Mouse (Mus musculus): ENCODE results near the gene Casz1. TPM values are rescaled to one million over a fixed set of nuclear protein-coding genes. Genes with fewer than 3 reads are reported as not detected.

Casz1 gene
- polyA plus RNA-seq, 1 experiment from 2014 or later, result 7.6 TPM

DNA sequence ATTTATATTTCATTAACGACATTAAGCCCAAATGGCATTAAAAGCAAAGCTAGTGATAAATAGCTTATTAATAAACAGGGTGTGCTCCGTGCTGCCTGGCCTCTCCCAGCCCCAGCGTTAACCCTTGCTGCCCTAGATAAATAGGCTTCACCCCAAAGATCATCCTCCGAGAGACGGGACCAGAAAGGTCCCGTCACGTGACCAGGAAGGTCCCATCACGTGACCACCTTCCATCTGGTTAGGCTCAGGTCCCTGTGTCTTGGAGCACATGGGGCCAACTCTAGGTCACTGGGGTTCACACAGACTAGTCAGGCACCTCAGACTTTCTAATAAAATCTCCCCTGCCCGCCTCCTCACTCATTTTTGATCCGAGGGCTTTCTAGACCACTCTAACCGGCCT is 42.5 kb downstream of the Casz1 start:
- ATAC-seq (ENCODE audit: low FRiP score, low TSS enrichment), result no peak
- peak overlapping the region; percentile 5; the same call in 1 of the 2 replicates for H3K4me2 ChIP-seq (replicated peaks; ENCODE audit: low read depth, low read length)
- WGBS, result 67% methylated on average over 11 of the region's 11 CpGs
- no peaks in the 10 kb centered on the region for H3K9me3 ChIP-seq (ENCODE audit: control insufficient read depth, low read length)
- H3K4me1 ChIP-seq (ENCODE audit: control insufficient read depth, insufficient read depth, low read length), result peaks cover 23% of the 10 kb centered on the region
- H3K4me3 ChIP-seq (ENCODE audit: low read length), result no peak overlapping the region
- no peaks in the 10 kb centered on the region for H3K36me3 ChIP-seq (ENCODE audit: control insufficient read depth, insufficient read depth, low read length)
- H3K9ac ChIP-seq (ENCODE audit: low read depth, low read length), result no peak overlapping the region
- no peaks in the 10 kb centered on the region for H3K27me3 ChIP-seq (ENCODE audit: control insufficient read depth, insufficient read depth, low read length)
- no peak overlapping the region for H3K27ac ChIP-seq (ENCODE audit: low read depth, low read length)

DNA sequence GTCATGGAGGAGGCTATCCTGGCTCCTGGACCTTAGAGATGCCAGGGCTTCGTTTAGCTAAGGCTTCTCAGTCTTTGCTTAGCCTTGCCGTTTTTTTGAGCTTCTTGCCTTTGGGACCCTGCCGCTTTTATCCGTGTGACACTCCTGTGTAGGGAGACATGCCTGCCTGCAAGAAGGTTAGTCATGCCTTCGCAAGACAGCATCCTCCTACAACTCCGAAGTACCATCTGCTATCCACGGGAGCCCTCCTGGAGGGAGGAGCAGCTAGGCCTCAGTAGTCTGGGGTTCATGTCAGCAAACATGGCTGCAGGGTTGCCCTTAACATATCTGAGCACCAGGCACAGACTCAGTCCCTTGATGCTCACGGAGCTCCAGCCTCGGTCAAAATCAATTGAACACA is 43.4 kb downstream of the Casz1 start:
- 85% methylated on average over 9 of the region's 9 CpGs for WGBS
- Histone ChIP-seq H3K4me1 (ENCODE audit: control insufficient read depth, insufficient read depth, low read length) (peaks cover 26% of the 10 kb centered on the region), H3K9me3 (ENCODE audit: control insufficient read depth, low read length) (no peaks in the 10 kb centered on the region), H3K4me2 (replicated peaks; ENCODE audit: low read depth, low read length) (no peak overlapping the region), H3K4me3 (ENCODE audit: low read length) (no peak overlapping the region), H3K9ac (ENCODE audit: low read depth, low read length) (no peak overlapping the region), H3K36me3 (ENCODE audit: control insufficient read depth, insufficient read depth, low read length) (no peaks in the 10 kb centered on the region), H3K27ac (ENCODE audit: low read depth, low read length) (no peak overlapping the region), H3K27me3 (ENCODE audit: control insufficient read depth, insufficient read depth, low read length) (no peaks in the 10 kb centered on the region)
- no peak for ATAC-seq (ENCODE audit: low FRiP score, low TSS enrichment)

DNA sequence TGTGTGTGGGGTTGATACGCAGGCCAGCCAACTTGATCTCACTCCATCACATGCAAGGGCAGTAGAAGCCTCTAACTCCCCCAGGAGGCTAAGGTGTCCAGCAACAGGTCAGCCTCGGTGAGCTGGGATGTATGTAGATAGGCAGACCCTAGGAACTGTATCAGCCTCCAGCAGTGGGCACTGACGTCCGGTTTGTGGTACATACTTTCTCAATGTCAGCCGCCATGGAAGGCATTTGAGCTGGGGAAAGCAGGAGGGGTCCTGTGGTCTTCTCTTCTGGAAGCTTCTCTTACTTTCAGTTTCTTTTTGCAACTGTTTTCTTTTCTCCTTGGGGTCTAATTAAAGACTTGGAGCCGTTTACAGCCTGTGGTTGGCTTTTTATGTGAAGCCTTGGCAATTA is 45.2 kb downstream of the Casz1 start:
- 68% methylated on average over 6 of the region's 6 CpGs for WGBS
- Histone ChIP-seq H3K27me3 (ENCODE audit: control insufficient read depth, insufficient read depth, low read length) (no peaks in the 10 kb centered on the region), H3K36me3 (ENCODE audit: control insufficient read depth, insufficient read depth, low read length) (no peaks in the 10 kb centered on the region), H3K9me3 (ENCODE audit: control insufficient read depth, low read length) (no peaks in the 10 kb centered on the region), H3K9ac (ENCODE audit: low read depth, low read length) (no peak overlapping the region), H3K27ac (ENCODE audit: low read depth, low read length) (no peak overlapping the region), H3K4me3 (ENCODE audit: low read length) (no peak overlapping the region), H3K4me2 (replicated peaks; ENCODE audit: low read depth, low read length) (no peak overlapping the region), H3K4me1 (ENCODE audit: control insufficient read depth, insufficient read depth, low read length) (peaks cover 22% of the 10 kb centered on the region)
- no peak for ATAC-seq (ENCODE audit: low FRiP score, low TSS enrichment)

DNA sequence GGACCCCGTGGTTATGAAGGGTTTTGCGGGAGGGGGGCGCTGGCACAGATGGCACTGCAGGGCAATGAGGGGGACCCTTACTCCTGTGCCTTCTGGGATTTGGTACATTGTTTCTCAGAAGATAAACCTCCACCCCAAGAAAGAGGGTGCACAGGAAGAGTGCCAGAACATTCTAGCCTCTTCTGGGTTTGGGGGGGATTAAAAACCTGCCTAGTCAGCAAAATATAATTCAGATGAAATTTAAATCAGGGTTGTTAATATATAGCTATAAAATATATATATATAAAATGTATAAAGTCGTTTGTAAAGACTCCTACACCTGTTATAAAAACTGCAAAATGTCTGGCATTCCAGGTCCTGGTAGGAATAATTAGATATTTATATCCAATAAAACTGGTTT is 48.8 kb downstream of the Casz1 start:
- Histone ChIP-seq H3K36me3 (ENCODE audit: control insufficient read depth, insufficient read depth, low read length) (no peaks in the 10 kb centered on the region), H3K27ac (ENCODE audit: low read depth, low read length) (no peak overlapping the region), H3K9ac (ENCODE audit: low read depth, low read length) (no peak overlapping the region), H3K4me1 (ENCODE audit: control insufficient read depth, insufficient read depth, low read length) (peaks cover 19% of the 10 kb centered on the region), H3K4me2 (replicated peaks; ENCODE audit: low read depth, low read length) (no peak overlapping the region), H3K9me3 (ENCODE audit: control insufficient read depth, low read length) (no peaks in the 10 kb centered on the region), H3K27me3 (ENCODE audit: control insufficient read depth, insufficient read depth, low read length) (peaks cover 3% of the 10 kb centered on the region), H3K4me3 (ENCODE audit: low read length) (no peak overlapping the region)
- ATAC-seq (ENCODE audit: low FRiP score, low TSS enrichment), result no peak
- WGBS, result 82% methylated on average over 4 of the region's 4 CpGs

DNA sequence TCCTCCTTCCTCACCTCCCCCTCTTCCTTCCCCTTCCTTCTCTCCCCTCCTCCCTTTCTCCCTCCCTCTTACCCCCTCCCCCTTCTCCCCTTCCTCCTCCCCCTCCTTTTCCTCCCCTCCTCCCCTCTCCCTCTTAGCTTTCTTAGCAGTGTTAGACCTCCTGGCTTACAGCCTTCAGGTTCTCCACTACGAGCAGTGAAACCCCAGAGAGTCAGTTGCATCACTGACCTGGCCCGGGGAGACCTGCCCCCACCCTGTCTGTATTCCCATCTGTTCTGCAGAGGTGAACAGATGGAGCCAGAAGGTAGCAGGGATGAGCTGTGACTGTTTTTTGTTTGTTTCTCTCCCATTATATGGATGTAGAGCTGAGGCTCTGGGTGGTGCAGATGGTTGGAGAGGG is 49.9 kb downstream of the Casz1 start:
- H3K27me3 ChIP-seq (ENCODE audit: control insufficient read depth, insufficient read depth, low read length), result peaks cover 6% of the 10 kb centered on the region
- no peak overlapping the region for H3K27ac ChIP-seq (ENCODE audit: low read depth, low read length)
- no peak overlapping the region for H3K4me2 ChIP-seq (replicated peaks; ENCODE audit: low read depth, low read length)
- H3K9me3 ChIP-seq (ENCODE audit: control insufficient read depth, low read length), result no peaks in the 10 kb centered on the region
- WGBS, result 17% methylated on average over 2 of the region's 2 CpGs
- no peak for ATAC-seq (ENCODE audit: low FRiP score, low TSS enrichment)
- no peak overlapping the region for H3K9ac ChIP-seq (ENCODE audit: low read depth, low read length)
- peaks cover 19% of the 10 kb centered on the region for H3K4me1 ChIP-seq (ENCODE audit: control insufficient read depth, insufficient read depth, low read length)
- H3K36me3 ChIP-seq (ENCODE audit: control insufficient read depth, insufficient read depth, low read length), result no peaks in the 10 kb centered on the region
- H3K4me3 ChIP-seq (ENCODE audit: low read length), result no peak overlapping the region

DNA sequence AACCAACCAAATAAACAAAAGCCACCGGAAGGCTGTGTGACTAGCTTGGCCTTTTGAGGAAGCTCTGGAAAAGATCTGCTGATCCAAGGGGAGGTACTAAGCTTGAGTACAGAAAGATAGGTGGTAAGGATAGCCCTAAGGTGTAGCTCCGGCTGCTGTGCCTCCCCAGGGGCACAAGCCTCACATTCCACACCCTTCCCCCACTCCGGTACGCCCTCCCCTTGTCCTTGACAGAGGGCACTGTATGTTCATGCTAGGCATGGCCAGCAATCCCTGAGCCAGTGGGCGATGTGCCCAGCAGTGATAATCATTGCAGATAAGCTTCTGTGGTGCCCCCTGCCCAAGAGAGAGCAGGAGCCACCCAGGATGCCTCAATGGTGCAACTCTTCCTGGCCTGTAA is 51.3 kb downstream of the Casz1 start:
- H3K27ac ChIP-seq (ENCODE audit: low read depth, low read length), result no peak overlapping the region
- no peak for ATAC-seq (ENCODE audit: low FRiP score, low TSS enrichment)
- WGBS, result 84% methylated on average over 5 of the region's 5 CpGs
- no peaks in the 10 kb centered on the region for H3K9me3 ChIP-seq (ENCODE audit: control insufficient read depth, low read length)
- peaks cover 19% of the 10 kb centered on the region for H3K4me1 ChIP-seq (ENCODE audit: control insufficient read depth, insufficient read depth, low read length)
- no peak overlapping the region for H3K4me2 ChIP-seq (replicated peaks; ENCODE audit: low read depth, low read length)
- no peaks in the 10 kb centered on the region for H3K36me3 ChIP-seq (ENCODE audit: control insufficient read depth, insufficient read depth, low read length)
- H3K4me3 ChIP-seq (ENCODE audit: low read length), result no peak overlapping the region
- no peak overlapping the region for H3K9ac ChIP-seq (ENCODE audit: low read depth, low read length)
- peaks cover 10% of the 10 kb centered on the region for H3K27me3 ChIP-seq (ENCODE audit: control insufficient read depth, insufficient read depth, low read length)

DNA sequence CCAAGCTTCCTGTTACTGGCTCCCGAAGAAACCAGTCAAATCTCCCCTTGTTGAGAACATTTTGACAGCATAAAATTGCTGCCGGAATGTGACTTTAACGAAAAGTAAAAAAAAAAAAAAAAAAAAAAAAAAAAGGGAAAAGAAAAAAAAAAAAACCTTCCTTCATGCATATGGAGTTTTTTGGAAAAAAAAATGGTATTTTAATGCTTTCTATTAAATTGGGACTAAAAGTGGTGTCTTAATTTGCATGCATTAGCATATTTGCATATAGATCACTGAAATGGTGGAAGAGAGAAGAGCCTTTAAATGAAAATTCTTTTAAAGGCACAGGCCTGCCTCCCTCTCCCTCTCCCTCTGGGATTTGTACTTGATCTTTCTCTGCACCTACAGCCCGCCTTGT is 52.0 kb downstream of the Casz1 start:
- Histone ChIP-seq H3K9ac (ENCODE audit: low read depth, low read length) (no peak overlapping the region), H3K4me1 (ENCODE audit: control insufficient read depth, insufficient read depth, low read length) (peaks cover 19% of the 10 kb centered on the region), H3K4me2 (replicated peaks; ENCODE audit: low read depth, low read length) (no peak overlapping the region), H3K27ac (ENCODE audit: low read depth, low read length) (no peak overlapping the region), H3K36me3 (ENCODE audit: control insufficient read depth, insufficient read depth, low read length) (no peaks in the 10 kb centered on the region), H3K9me3 (ENCODE audit: control insufficient read depth, low read length) (no peaks in the 10 kb centered on the region), H3K4me3 (ENCODE audit: low read length) (no peak overlapping the region), H3K27me3 (ENCODE audit: control insufficient read depth, insufficient read depth, low read length) (peaks cover 13% of the 10 kb centered on the region)
- no peak for ATAC-seq (ENCODE audit: low FRiP score, low TSS enrichment)
- 73% methylated on average over 4 of the region's 4 CpGs for WGBS

DNA sequence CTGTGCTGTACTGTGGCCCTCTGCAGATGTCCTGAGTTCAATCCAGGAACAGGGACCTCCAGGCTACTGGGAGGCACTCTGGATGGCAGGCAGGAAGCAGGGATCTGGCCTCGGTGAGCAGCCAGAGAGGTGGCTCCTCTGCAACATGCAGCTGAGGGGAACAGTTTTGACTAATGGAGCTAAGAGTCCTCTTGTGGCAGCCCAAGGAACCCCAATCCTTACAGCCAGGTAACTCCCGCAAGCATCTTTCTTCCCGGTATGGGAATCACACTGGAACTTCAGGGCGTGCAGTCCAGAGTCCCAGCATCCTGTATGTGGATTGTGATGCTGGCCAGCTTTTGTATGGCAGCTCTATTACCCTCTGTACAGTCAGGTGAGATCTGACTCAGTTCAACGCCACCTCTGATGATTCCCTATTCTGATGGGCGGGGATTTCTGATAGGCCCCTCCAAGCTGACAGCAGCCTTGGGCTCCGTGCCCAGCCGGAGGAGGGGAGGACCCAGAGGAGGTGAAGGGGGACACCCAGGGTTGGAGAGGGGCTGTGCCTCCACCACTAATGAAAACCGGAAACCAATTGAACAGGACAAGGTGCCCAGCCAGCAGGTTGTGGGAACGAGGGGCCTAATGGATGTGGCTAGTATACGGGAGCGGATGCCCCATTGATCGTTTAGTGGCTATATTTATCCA is 53.3 kb downstream of the Casz1 start:
- Histone ChIP-seq H3K4me2 (replicated peaks; ENCODE audit: low read depth, low read length) (no peak overlapping the region), H3K4me3 (ENCODE audit: low read length) (no peak overlapping the region), H3K36me3 (ENCODE audit: control insufficient read depth, insufficient read depth, low read length) (no peaks in the 10 kb centered on the region), H3K9ac (ENCODE audit: low read depth, low read length) (no peak overlapping the region), H3K27me3 (ENCODE audit: control insufficient read depth, insufficient read depth, low read length) (peaks cover 14% of the 10 kb centered on the region), H3K27ac (ENCODE audit: low read depth, low read length) (no peak overlapping the region), H3K9me3 (ENCODE audit: control insufficient read depth, low read length) (no peaks in the 10 kb centered on the region), H3K4me1 (ENCODE audit: control insufficient read depth, insufficient read depth, low read length) (0 out of 2 replicates have a peak, but pooled peaks cover 8% of the 10 kb centered on the region)
- no peak for ATAC-seq (ENCODE audit: low FRiP score, low TSS enrichment)
- 74% methylated on average over 13 of the region's 13 CpGs for WGBS

DNA sequence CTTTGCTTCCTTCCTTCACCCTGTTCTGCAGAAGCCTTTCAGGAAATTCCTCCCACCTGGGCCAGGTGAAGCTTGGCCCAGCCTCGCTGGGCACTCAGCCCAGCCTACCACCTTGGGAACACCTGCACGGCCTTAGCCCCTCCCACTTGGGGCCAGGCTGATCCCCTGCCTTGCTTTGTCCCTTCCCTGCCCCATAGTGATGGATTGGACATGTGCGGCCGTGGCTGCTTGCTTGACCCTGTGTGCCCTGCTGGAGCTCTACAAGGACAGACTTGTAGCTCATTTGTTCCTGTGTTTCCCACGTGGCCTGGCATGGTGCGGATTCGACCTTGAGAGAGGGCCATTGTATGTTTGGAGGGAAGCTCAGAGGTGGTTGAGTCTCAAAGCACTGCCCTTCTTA is 54.0 kb downstream of the Casz1 start:
- Histone ChIP-seq H3K9me3 (ENCODE audit: control insufficient read depth, low read length) (no peaks in the 10 kb centered on the region), H3K27me3 (ENCODE audit: control insufficient read depth, insufficient read depth, low read length) (peaks cover 14% of the 10 kb centered on the region), H3K36me3 (ENCODE audit: control insufficient read depth, insufficient read depth, low read length) (no peaks in the 10 kb centered on the region), H3K27ac (ENCODE audit: low read depth, low read length) (no peak overlapping the region), H3K9ac (ENCODE audit: low read depth, low read length) (no peak overlapping the region), H3K4me2 (replicated peaks; ENCODE audit: low read depth, low read length) (no peak overlapping the region), H3K4me1 (ENCODE audit: control insufficient read depth, insufficient read depth, low read length) (0 out of 2 replicates have a peak, but pooled peaks cover 6% of the 10 kb centered on the region), H3K4me3 (ENCODE audit: low read length) (no peak overlapping the region)
- ATAC-seq (ENCODE audit: low FRiP score, low TSS enrichment), result no peak
- 58% methylated on average over 7 of the region's 7 CpGs for WGBS

Data from kidney, embryonic 14.5 days (tissue).